Mouse (Mus musculus): ENCODE results near the gene Ywhab. TPM values are rescaled to one million over a fixed set of nuclear protein-coding genes. Genes with fewer than 3 reads are reported as not detected.

Gene Ywhab
- polyA plus RNA-seq, 1 experiment from 2014 or later, result 311 TPM

DNA sequence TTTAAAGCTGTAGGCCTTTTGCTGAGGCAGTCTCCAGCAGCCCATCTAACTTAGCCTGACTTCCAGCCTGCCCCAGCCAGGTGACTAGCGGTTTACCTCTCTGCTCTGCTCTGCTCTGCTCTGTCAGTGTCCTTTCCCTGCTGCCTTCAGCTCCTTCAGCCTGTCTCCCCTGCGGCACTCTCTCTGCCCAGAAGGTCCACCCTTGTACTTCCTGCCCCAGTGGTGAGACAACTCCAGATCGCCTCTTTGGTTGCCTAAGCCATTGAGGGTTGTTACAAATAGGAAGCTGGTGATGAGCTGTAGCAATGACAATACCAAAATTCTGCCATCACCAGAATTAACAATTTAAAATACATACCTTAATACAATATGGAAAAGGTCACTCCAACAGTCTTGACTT lies 16.2 kb downstream of the Ywhab start:
- ATAC-seq (ENCODE audit: insufficient number of reproducible peaks, insufficient read depth, low FRiP score, low TSS enrichment, low read depth), result no peak
- H3K4me2 ChIP-seq, result no peak overlapping the region
- no peak overlapping the region for H3K9ac ChIP-seq
- peaks cover 46% of the 10 kb centered on the region for H3K36me3 ChIP-seq
- 94% methylated on average over 3 of the region's 3 CpGs for WGBS
- no peak overlapping the region for H3K4me3 ChIP-seq
- no peak overlapping the region for H3K27ac ChIP-seq
- peaks cover 20% of the 10 kb centered on the region for H3K4me1 ChIP-seq
- H3K27me3 ChIP-seq, result no peaks in the 10 kb centered on the region
- H3K9me3 ChIP-seq, result no peaks in the 10 kb centered on the region

DNA sequence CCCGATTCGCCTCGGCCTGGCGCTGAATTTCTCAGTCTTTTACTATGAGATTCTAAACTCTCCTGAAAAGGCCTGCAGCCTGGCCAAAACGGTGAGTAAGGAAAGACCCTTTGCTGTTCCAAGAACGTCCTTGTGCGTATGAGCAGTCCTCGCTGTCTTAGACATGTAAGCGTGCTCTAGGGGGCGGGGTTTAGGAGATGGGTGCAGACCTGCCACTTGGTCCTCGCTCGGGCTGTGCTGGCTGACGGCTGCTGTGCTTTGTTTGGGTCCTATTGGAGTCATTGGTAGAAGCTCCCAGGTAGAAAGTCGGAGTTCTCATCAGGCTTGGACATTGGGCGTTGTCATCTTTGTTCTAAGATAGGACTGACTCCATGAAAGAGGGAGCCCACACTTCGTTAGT lies 20.5 kb downstream of the Ywhab start:
- Histone ChIP-seq H3K4me3 (no peak overlapping the region), H3K4me2 (no peak overlapping the region), H3K9ac (no peak overlapping the region), H3K9me3 (no peaks in the 10 kb centered on the region), H3K27me3 (no peaks in the 10 kb centered on the region), H3K36me3 (peaks cover 86% of the 10 kb centered on the region), H3K4me1 (no peaks in the 10 kb centered on the region; the same call in 1 of the 2 replicates), H3K27ac (no peak overlapping the region)
- ATAC-seq (ENCODE audit: insufficient number of reproducible peaks, insufficient read depth, low FRiP score, low TSS enrichment, low read depth), result no peak
- 91% methylated on average over 16 of the region's 16 CpGs for WGBS

DNA sequence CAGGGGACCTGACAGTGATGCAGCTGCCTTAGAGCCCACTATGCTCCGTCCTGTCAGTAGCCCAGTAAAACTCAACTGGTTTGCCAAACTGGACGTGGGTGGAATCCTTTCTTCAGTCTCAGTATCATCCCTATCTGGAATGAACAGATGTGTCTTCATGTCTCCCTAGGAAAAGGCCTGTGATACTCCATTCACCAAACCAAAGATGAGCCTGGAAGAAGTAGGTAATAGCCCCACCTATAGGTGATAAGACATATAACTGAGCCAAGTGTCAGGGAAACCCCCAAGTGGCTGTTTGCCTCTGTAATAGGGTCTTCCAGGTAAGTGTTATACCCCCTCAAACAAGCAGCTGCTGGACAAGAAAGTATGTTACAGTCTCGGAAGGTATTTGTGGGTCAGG lies 24.1 kb downstream of the Ywhab start:
- no peak overlapping the region for H3K4me2 ChIP-seq
- no peak for ATAC-seq (ENCODE audit: insufficient number of reproducible peaks, insufficient read depth, low FRiP score, low TSS enrichment, low read depth)
- no peak overlapping the region for H3K27ac ChIP-seq
- no peak overlapping the region for H3K9ac ChIP-seq
- H3K36me3 ChIP-seq, result peaks cover 61% of the 10 kb centered on the region
- H3K27me3 ChIP-seq, result no peaks in the 10 kb centered on the region
- H3K9me3 ChIP-seq, result no peaks in the 10 kb centered on the region
- no peaks in the 10 kb centered on the region for H3K4me1 ChIP-seq
- 92% methylated on average over 3 of the region's 3 CpGs for WGBS
- no peak overlapping the region for H3K4me3 ChIP-seq

DNA sequence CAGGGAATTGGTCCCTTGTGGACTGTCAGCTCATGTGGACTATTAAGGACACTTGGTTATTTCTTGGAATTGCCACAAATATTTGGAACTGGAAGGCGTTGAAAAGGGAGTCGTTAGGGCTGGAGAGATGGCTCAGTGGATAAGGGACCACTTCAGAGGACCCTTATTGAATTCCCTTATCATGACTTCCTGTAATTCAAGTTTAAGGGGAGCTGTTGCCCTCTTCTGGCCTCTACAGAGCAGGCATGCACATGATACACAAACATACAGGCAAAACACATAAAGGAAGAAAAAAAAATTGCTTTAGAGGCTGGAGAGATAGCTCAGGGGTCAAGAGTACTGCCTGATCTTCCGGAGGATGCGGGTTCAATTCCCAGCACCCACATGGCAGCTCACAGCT lies 25.2 kb downstream of the Ywhab start:
- 86% methylated on average over 4 of the region's 4 CpGs for WGBS
- H3K4me1 ChIP-seq, result no peaks in the 10 kb centered on the region
- no peaks in the 10 kb centered on the region for H3K9me3 ChIP-seq
- H3K4me2 ChIP-seq, result no peak overlapping the region
- no peak for ATAC-seq (ENCODE audit: insufficient number of reproducible peaks, insufficient read depth, low FRiP score, low TSS enrichment, low read depth)
- H3K27ac ChIP-seq, result no peak overlapping the region
- H3K27me3 ChIP-seq, result no peaks in the 10 kb centered on the region
- no peak overlapping the region for H3K4me3 ChIP-seq
- H3K9ac ChIP-seq, result no peak overlapping the region
- peaks cover 51% of the 10 kb centered on the region for H3K36me3 ChIP-seq

DNA sequence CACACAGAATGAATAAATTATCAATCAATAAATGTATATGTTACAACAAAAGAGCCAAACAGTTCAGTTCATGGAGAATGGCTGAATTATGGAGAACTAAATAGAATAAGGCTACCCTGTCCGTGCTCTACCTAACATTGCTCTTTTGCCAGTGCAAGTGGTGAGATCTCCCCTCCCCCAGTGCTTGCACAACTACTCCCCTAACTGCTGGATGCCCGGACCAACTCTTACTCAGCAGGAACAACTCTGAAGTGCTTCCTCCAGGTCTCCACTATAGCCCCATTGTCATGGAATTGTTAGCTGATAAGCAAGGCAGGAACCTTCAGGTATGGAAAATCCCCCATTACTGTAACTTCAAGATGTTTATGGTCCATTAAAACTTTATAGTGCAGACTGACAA lies 27.3 kb downstream of the Ywhab start:
- Histone ChIP-seq H3K27ac (no peak overlapping the region), H3K9ac (no peak overlapping the region)
- 54% methylated on average over 2 of the region's 2 CpGs for WGBS

DNA sequence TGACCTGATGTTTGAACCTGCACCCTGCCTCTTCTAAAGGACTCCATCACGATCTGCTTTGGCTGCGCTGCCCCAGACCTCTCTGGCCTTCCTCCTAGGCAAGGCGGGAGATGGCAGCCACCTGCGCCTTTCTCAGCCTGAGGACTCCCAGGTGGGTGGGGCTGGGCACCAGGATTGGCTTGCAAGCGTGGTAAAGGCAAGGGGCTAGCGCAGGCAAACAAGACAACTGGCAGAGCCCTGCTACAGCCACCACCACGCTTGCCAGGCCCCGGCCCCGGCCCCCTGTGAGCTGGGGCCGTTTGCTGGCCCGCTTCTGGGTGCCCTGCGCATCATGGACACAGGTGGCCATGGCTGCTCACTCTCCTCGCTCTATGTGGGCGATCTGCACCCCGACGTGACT lies 30.4 kb downstream of the Ywhab start, which contains the start of gene Pabpc1l:
Pabpc1l (plus strand) TSS at position 301 of the 400 bp plus-strand sequence.
- ATAC-seq (ENCODE audit: insufficient number of reproducible peaks, insufficient read depth, low FRiP score, low TSS enrichment, low read depth), result no peak
- 84% methylated on average over 16 of the region's 16 CpGs for WGBS
- peaks cover 8% of the 10 kb centered on the region; the same call in 1 of the 2 replicates for H3K4me1 ChIP-seq
- no peak within 1 kb of the TSS for H3K4me2 ChIP-seq
- H3K36me3 ChIP-seq, result peaks cover 1% of the 10 kb centered on the region; the same call in 1 of the 2 replicates
- H3K27ac ChIP-seq, result no peak within 1 kb of the TSS
- no peak within 1 kb of the TSS for H3K4me3 ChIP-seq
- H3K27me3 ChIP-seq, result no peaks in the 10 kb centered on the region
- H3K9me3 ChIP-seq, result no peaks in the 10 kb centered on the region
- H3K9ac ChIP-seq, result no peak within 1 kb of the TSS

More for the DNA sequence above, 27.3 kb downstream of the Ywhab start:
- Histone ChIP-seq H3K36me3 (peaks cover 30% of the 10 kb centered on the region), H3K9me3 (no peaks in the 10 kb centered on the region), H3K4me3 (no peak overlapping the region), H3K4me1 (no peaks in the 10 kb centered on the region), H3K27me3 (no peaks in the 10 kb centered on the region), H3K4me2 (no peak overlapping the region)
- ATAC-seq (ENCODE audit: insufficient number of reproducible peaks, insufficient read depth, low FRiP score, low TSS enrichment, low read depth), result no peak

DNA sequence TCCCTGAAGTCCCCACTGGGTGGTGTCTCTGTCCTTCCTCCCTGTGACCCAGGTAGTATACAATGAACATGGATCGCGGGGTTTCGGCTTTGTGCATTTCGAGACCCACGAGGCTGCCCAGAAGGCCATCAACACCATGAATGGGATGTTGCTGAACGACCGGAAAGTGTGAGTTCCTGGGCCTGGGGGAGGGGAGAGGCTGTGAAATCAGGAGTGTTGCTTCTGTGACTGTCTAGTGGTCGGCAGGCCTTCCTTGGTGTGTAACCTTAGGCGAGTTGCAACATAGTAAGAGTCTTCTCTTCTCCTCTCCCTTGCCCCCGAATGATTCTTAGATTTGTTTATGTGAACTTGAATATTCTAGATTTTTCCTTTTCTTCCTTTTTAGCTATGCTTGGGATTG lies 36.4 kb downstream of the Ywhab start:
- H3K4me1 ChIP-seq, result peaks cover 8% of the 10 kb centered on the region; the same call in 1 of the 2 replicates
- no peak overlapping the region for H3K4me3 ChIP-seq
- H3K27ac ChIP-seq, result no peak overlapping the region
- no peak for ATAC-seq (ENCODE audit: insufficient number of reproducible peaks, insufficient read depth, low FRiP score, low TSS enrichment, low read depth)
- WGBS, result 74% methylated on average over 10 of the region's 10 CpGs
- H3K36me3 ChIP-seq, result no peaks in the 10 kb centered on the region
- H3K9me3 ChIP-seq, result 0 out of 2 replicates have a peak, but pooled peaks cover 3% of the 10 kb centered on the region
- H3K27me3 ChIP-seq, result no peaks in the 10 kb centered on the region
- H3K9ac ChIP-seq, result no peak overlapping the region
- no peak overlapping the region for H3K4me2 ChIP-seq

DNA sequence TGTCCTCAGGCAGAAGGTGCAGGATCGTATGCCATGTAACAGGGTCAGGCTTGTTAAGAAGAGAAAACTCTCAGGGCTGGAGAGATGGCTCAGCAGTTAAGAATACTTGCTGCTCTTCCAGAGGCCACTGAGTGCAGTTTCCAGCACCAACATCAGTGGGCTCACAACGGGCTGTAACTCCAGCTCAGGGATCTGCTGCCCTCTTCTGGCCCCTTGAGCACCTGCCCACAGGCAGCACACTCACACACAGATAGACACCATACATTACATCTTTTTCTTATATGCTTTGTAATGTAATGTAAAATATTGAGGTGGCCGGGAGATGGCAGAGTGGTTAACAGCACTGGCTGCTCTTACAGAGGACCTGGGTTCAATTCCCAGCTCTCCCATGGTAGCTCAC lies 38.2 kb downstream of the Ywhab start:
- no peak overlapping the region for H3K4me3 ChIP-seq
- H3K27ac ChIP-seq, result no peak overlapping the region
- H3K36me3 ChIP-seq, result no peaks in the 10 kb centered on the region
- ATAC-seq (ENCODE audit: insufficient number of reproducible peaks, insufficient read depth, low FRiP score, low TSS enrichment, low read depth), result no peak
- H3K27me3 ChIP-seq, result no peaks in the 10 kb centered on the region
- WGBS, result 92% methylated on average over 3 of the region's 3 CpGs
- H3K9ac ChIP-seq, result no peak overlapping the region
- no peak overlapping the region for H3K4me2 ChIP-seq
- H3K4me1 ChIP-seq, result peaks cover 8% of the 10 kb centered on the region
- 0 out of 2 replicates have a peak, but pooled peaks cover 3% of the 10 kb centered on the region for H3K9me3 ChIP-seq

DNA sequence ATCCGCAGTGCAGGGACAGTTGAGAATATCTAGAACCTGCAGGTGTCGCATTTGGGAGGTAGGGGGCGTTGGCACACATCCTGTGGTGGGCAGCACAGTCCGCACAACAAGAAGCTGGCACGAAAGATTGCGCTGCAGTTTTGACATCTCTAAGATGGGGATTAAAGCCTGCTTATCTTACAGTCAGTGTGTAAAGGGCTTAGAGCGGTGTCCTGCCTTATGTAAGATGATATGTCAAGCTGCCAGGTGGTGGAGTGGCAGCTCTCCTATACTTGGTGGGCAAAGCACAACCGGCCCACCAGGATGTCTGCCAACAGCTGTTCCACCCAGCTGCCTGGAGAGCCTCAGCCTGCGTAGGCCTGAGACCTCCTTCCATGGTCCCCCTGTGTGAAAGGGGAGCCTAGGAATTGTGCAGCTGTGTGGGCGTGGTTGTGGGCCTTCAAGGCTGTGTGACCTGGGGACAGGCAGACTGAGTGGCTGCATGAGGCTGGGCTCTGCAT lies 41.8 kb downstream of the Ywhab start:
- WGBS, result 45% methylated on average over 10 of the region's 10 CpGs
- H3K27ac ChIP-seq, result no peak overlapping the region

DNA sequence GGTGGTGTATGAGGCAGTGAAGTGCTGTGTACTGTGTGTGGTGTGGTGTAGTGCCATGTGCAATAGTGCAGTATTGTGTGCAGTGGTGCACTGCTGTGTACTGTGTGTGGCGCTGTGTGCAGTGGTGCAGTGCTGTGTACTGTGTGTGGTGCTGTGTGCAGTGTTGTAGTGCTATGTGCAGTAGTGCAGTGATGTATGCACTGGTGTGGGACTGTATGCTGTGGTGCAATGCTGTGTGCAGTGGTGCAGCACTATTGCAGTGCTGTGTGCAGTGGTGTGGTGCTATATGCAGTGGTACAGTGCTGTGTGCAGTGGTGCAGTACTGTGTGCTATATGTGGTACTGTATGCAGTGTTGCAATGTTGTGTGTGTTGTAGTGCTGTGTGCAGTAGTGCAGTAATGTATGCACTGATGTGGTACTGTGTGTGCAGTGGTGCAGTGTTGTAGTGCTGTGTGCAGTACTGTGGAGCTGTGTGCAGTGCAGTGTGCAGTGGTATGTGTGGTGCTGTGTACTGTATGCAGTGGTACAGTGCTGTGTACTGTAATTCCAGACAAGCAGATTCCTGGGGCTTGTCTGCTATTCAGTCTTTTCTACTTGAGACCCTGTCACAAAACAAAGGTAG lies 43.8 kb downstream of the Ywhab start:
- WGBS, result 80% methylated on average over 1 of the region's 1 CpGs
- no peaks in the 10 kb centered on the region for H3K9me3 ChIP-seq

More for the DNA sequence above, 41.8 kb downstream of the Ywhab start:
- Histone ChIP-seq H3K9ac (no peak overlapping the region), H3K4me3 (no peak overlapping the region), H3K36me3 (no peaks in the 10 kb centered on the region), H3K9me3 (0 out of 2 replicates have a peak, but pooled peaks cover 3% of the 10 kb centered on the region), H3K4me2 (no peak overlapping the region), H3K27me3 (no peaks in the 10 kb centered on the region), H3K4me1 (peaks cover 6% of the 10 kb centered on the region; the same call in 1 of the 2 replicates)
- ATAC-seq (ENCODE audit: insufficient number of reproducible peaks, insufficient read depth, low FRiP score, low TSS enrichment, low read depth), result peak; percentile 38; the same call in 1 of the 2 replicates

DNA sequence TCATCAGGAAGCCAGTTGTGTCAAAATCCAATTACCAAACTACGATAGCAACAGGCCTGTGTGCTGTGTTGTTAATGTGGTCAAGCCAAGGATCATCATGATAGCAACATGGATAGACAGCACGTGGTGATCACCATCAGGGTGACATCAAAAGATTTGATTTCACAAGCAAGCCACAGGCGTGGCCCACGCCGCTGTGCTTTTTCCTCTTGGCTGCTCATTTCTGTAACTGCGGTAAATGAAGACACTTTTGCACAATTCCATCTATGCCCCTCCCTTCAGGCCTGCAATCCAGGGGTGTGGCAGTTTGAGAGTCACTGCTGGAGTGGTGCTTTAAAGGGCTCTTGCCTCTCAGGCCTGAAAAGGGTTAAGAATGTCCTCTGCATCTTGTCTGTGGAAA lies 46.2 kb downstream of the Ywhab start:
- no peak for ATAC-seq (ENCODE audit: insufficient number of reproducible peaks, insufficient read depth, low FRiP score, low TSS enrichment, low read depth)
- no peaks in the 10 kb centered on the region for H3K36me3 ChIP-seq
- no peak overlapping the region for H3K9ac ChIP-seq
- 81% methylated on average over 6 of the region's 6 CpGs for WGBS
- H3K4me1 ChIP-seq, result peaks cover 6% of the 10 kb centered on the region; the same call in 1 of the 2 replicates
- no peaks in the 10 kb centered on the region for H3K9me3 ChIP-seq
- H3K27me3 ChIP-seq, result no peaks in the 10 kb centered on the region
- H3K4me3 ChIP-seq, result no peak overlapping the region
- no peak overlapping the region for H3K4me2 ChIP-seq
- H3K27ac ChIP-seq, result no peak overlapping the region

More for the DNA sequence above, 43.8 kb downstream of the Ywhab start:
- Histone ChIP-seq H3K36me3 (no peaks in the 10 kb centered on the region), H3K27me3 (no peaks in the 10 kb centered on the region), H3K4me3 (no peak overlapping the region), H3K4me1 (peaks cover 6% of the 10 kb centered on the region; the same call in 1 of the 2 replicates), H3K9ac (no peak overlapping the region), H3K4me2 (no peak overlapping the region), H3K27ac (no peak overlapping the region)
- ATAC-seq (ENCODE audit: insufficient number of reproducible peaks, insufficient read depth, low FRiP score, low TSS enrichment, low read depth), result peak; percentile 54; the same call in 1 of the 2 replicates

DNA sequence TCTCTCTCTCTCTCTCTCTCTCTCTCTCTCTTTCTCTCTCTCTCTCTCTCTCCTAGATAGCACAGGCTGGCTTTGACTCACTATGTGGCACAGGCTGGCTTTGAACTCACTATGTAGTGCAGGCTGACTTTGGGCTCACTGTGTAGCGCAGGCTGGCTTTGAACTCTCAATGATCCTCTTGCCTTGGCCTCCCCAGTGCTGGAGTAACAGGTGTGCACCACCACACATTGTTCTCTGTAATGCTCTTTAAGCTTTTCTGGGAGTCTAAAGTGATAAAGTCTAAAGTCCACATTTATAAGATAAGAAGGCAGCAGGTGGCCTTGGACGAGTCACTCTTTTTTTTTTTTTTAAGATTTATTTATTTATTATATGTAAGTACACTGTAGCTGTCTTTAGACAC lies 46.8 kb downstream of the Ywhab start:
- Histone ChIP-seq H3K4me3 (no peak overlapping the region), H3K9me3 (no peaks in the 10 kb centered on the region), H3K9ac (no peak overlapping the region), H3K4me2 (no peak overlapping the region), H3K27ac (no peak overlapping the region), H3K27me3 (no peaks in the 10 kb centered on the region), H3K36me3 (no peaks in the 10 kb centered on the region), H3K4me1 (peaks cover 4% of the 10 kb centered on the region; the same call in 1 of the 2 replicates)
- 93% methylated on average over 2 of the region's 2 CpGs for WGBS
- ATAC-seq (ENCODE audit: insufficient number of reproducible peaks, insufficient read depth, low FRiP score, low TSS enrichment, low read depth), result no peak
